Mouse (Mus musculus) spleen, embryonic (tissue): ENCODE results near the gene Teddm1a.
"Not testable (repeated sequence)": the region's sequence is repeated elsewhere in the genome, so short reads cannot be mapped to it uniquely, and the experiment has no call there.

ENCODE experiments used
- CTCF ChIA-PET: fragments of 350-600 bp; sonication (Branson Sonifier 250); formaldehyde crosslinking; loops from one replicate; lab custom pipeline; 2022; lab: Charles Lee

The Teddm1a gene

GRCm38 (mm10) chr1:153891442-153891841, at the start of gene Teddm1a:
Gene Teddm1a, plus strand, starts transcription at chr1:153891742.
- CTCF ChIA-PET: no interaction called here

GRCm38 (mm10) chr1:153842121-153842740, 49.3 kb upstream of the Teddm1a start:
- CTCF ChIA-PET: no interaction called here

- CTCF ChIA-PET: no interaction called here
Observed at GRCm38 (mm10) chr1:153844042-153844441, 47.5 kb upstream of the Teddm1a start, which contains the start of gene Rgsl1. Gene Rgsl1, minus strand, starts transcription at chr1:153844142.

GRCm38 (mm10) chr1:153846420-153846819, 45.1 kb upstream of the Teddm1a start:
- CTCF ChIA-PET: interaction anchor here (0.6 to 0.7 kb wide), 2 partner anchors 43 to 316 kb away, joined by 3 to 15 read pairs; no protein-coding TSS in a partner anchor

GRCm38 (mm10) chr1:153846867-153847266, 44.7 kb upstream of the Teddm1a start:
- CTCF ChIA-PET: no interaction called here

- CTCF ChIA-PET: not testable (repeated sequence)
Observed at GRCm38 (mm10) chr1:153852696-153853095, 38.8 kb upstream of the Teddm1a start.

- CTCF ChIA-PET: no interaction called here
Observed at GRCm38 (mm10) chr1:153855946-153856345, 35.6 kb upstream of the Teddm1a start.

- CTCF ChIA-PET: no interaction called here
Observed at GRCm38 (mm10) chr1:153874045-153874444, 17.5 kb upstream of the Teddm1a start, which contains the start of gene Teddm1b. Gene Teddm1b, plus strand, starts transcription at chr1:153874345.

- CTCF ChIA-PET: not testable (repeated sequence)
Observed at GRCm38 (mm10) chr1:153880391-153880790, 11.2 kb upstream of the Teddm1a start.

- CTCF ChIA-PET: interaction anchor here (0.6 kb wide), 1 partner anchor 51 kb away, joined by 3 read pairs; no protein-coding TSS in a partner anchor
Observed at GRCm38 (mm10) chr1:153886024-153886633, 5.4 kb upstream of the Teddm1a start.

GRCm38 (mm10) chr1:153890121-153890520, 1.4 kb upstream of the Teddm1a start:
- CTCF ChIA-PET: no interaction called here

GRCm38 (mm10) chr1:153893746-153894145, 2.2 kb downstream of the Teddm1a start:
- CTCF ChIA-PET: no interaction called here

GRCm38 (mm10) chr1:153894201-153894893, 2.8 kb downstream of the Teddm1a start:
- CTCF ChIA-PET: no interaction called here

- CTCF ChIA-PET: no interaction called here
Observed at GRCm38 (mm10) chr1:153894979-153895378, 3.4 kb downstream of the Teddm1a start.

GRCm38 (mm10) chr1:153897196-153897595, 5.7 kb downstream of the Teddm1a start:
- CTCF ChIA-PET: interaction anchor here (0.5 to 0.6 kb wide), 2 partner anchors 150 to 1078 kb away, joined by 5 to 11 read pairs; no protein-coding TSS in a partner anchor

- CTCF ChIA-PET: interaction anchor here (0.6 to 0.7 kb wide), 2 partner anchors 219 to 827 kb away, joined by 3 read pairs; no protein-coding TSS in a partner anchor
Observed at GRCm38 (mm10) chr1:153898989-153899730, 7.6 kb downstream of the Teddm1a start.

GRCm38 (mm10) chr1:153899731-153900380, 8.3 kb downstream of the Teddm1a start, which contains the start of the genes Glul and Teddm2:
Gene Glul, plus strand, starts transcription at chr1:153899944.
Gene Teddm2, minus strand, starts transcription at chr1:153900228.
- CTCF ChIA-PET: interaction anchor here (0.6 kb wide), 1 partner anchor 218 kb away, joined by 3 read pairs; no protein-coding TSS in a partner anchor

GRCm38 (mm10) chr1:153900381-153900780, 8.8 kb downstream of the Teddm1a start:
- CTCF ChIA-PET: no interaction called here

GRCm38 (mm10) chr1:153900860-153901730, 9.6 kb downstream of the Teddm1a start:
- CTCF ChIA-PET: interaction anchor here (0.6 to 1.3 kb wide), 2 partner anchors 217 to 739 kb away, joined by 5 read pairs; no protein-coding TSS in a partner anchor

- CTCF ChIA-PET: no interaction called here
Observed at GRCm38 (mm10) chr1:153903006-153903405, 11.5 kb downstream of the Teddm1a start.
